ENCODE assay signal across 1 mouse cellular context in genomic region chr10:79928030-79928694, GRCm38 (mm10).
TF ChIP-seq lines count a peak whose summit lies in the region.

No protein-coding gene starts in this region.

TF ChIP-seq in MEL, 35 proteins besides CTCF, POLR2A, EP300 and RAD21:
- no peak for TF ChIP-seq USF2 (IDR thresholded peaks at IDR 0.05; ENCODE audit: borderline replicate concordance in 1 of 2, insufficient read depth in 1 of 2, low read depth in 1 of 2, low read length in 2 of 2)
- 0 out of 2 replicates have a peak, but pooled peaks have one; percentile 11 for TF ChIP-seq MYC (IDR thresholded peaks at IDR 0.05; ENCODE audit: low read depth, low read length)
- TF ChIP-seq ZKSCAN1 (IDR thresholded peaks at IDR 0.05; ENCODE audit: low read depth, low read length) = no peak
- no peak for TF ChIP-seq TAL1 (IDR thresholded peaks at IDR 0.05; ENCODE audit: low read length)
- no peak for TF ChIP-seq MAX (IDR thresholded peaks at IDR 0.05; ENCODE audit: low read length)
- TF ChIP-seq UBTF (IDR thresholded peaks at IDR 0.05; ENCODE audit: borderline replicate concordance, insufficient read depth, low read depth, low read length) = no peak
- TF ChIP-seq SIN3A (IDR thresholded peaks at IDR 0.05; ENCODE audit: low read length) = 0 out of 2 replicates have a peak, but pooled peaks have one; percentile 6
- peak; percentile 48; the same call in 1 of the 2 replicates for TF ChIP-seq ELF1 (IDR thresholded peaks at IDR 0.05; ENCODE audit: low read depth, low read length)
- TF ChIP-seq JUND (IDR thresholded peaks at IDR 0.05; ENCODE audit: low read depth, low read length) = peak; percentile 83; the same call in 1 of the 2 replicates
- 0 out of 2 replicates have a peak, but pooled peaks have one; percentile 55 for TF ChIP-seq MAZ (IDR thresholded peaks at IDR 0.05; ENCODE audit: low read depth, low read length)
TF ChIP-seq in MEL: peak in this region for 5.
